Mouse (Mus musculus): Measurements from ENCODE around the gene 4930432M17Rik. TPM values are rescaled to one million over a fixed set of nuclear protein-coding genes. Genes with fewer than 3 reads are reported as not detected.

The 4930432M17Rik gene
- polyA plus RNA-seq, 1 experiment from 2014 or later = not detected

DNA sequence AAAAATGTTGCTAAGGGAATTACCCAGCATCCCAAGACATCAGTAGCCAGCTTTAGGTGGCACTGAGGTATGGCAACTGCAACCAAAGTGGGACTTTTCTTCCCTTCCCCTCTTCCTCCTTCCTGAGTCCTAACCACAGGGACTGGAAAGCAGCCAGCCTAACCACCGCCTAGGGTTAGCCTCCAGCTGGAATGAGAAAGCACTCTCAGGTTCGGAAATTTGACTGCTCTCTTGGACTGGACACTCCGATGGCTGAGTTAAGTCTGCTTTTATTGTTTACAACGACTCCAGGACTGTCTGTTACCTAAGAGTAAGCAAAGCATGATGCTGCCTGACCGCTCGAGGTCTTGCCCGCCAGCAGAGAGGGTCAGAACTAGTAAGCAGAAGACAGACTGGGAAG lies 26.6 kb downstream of the 4930432M17Rik start:
- WGBS = 73% methylated on average over 7 of the region's 7 CpGs
- Histone ChIP-seq H3K36me3 (no peaks in the 10 kb centered on the region), H3K9ac (no peak overlapping the region), H3K4me1 (peaks cover 9% of the 10 kb centered on the region), H3K27me3 (no peaks in the 10 kb centered on the region), H3K9me3 (no peaks in the 10 kb centered on the region), H3K4me3 (no peak overlapping the region), H3K27ac (no peak overlapping the region), H3K4me2 (no peak overlapping the region)
- no peak for ATAC-seq (ENCODE audit: insufficient number of reproducible peaks, low FRiP score, low TSS enrichment, low read depth)

DNA sequence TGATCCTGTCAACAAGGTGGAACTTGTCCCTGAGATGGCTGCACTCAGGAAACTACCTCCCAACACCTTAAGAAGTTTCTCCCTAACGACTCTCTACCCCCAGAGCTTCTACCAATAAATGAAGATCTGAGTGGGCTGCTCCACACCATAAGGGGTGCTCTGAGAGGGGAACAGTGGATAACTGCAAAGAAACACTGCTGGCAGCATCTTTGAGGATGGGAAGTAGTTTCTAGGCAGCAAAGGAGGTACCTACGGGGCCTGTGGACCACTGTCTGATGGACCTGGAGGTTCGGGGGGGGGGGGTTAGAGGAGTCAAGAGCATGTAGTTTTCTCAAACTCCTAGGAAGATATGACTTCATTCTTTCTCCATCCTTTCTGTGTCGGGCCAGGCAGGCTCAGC lies 28.8 kb downstream of the 4930432M17Rik start:
- 73% methylated on average over 4 of the region's 4 CpGs for WGBS
- no peak overlapping the region for H3K4me3 ChIP-seq
- no peaks in the 10 kb centered on the region for H3K9me3 ChIP-seq
- no peak overlapping the region for H3K4me2 ChIP-seq
- no peaks in the 10 kb centered on the region for H3K36me3 ChIP-seq
- no peak for ATAC-seq (ENCODE audit: insufficient number of reproducible peaks, low FRiP score, low TSS enrichment, low read depth)
- H3K27me3 ChIP-seq = no peaks in the 10 kb centered on the region
- H3K4me1 ChIP-seq = peaks cover 9% of the 10 kb centered on the region
- H3K27ac ChIP-seq = no peak overlapping the region
- no peak overlapping the region for H3K9ac ChIP-seq

DNA sequence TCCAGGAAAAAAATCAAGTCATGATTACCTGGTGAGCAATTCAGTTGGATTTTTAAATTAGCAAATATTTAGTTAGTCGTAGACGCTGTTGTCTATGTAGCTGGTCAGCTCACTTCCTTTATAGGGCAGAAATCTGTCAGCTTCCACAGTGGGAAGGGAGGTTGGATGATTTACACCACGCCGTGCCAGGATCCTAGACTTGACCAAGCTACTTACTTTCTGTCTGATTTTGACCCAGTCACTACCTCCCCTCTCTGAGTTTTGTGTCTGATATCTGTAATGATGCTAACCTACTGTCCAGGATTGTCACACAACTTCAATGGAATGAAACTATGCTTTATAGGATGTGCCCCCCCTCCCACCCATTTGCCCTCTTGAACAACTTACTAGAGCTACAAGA lies 29.3 kb downstream of the 4930432M17Rik start:
- no peak overlapping the region for H3K4me2 ChIP-seq
- no peaks in the 10 kb centered on the region for H3K36me3 ChIP-seq
- WGBS = 93% methylated on average over 4 of the region's 4 CpGs
- H3K27me3 ChIP-seq = no peaks in the 10 kb centered on the region
- H3K9me3 ChIP-seq = no peaks in the 10 kb centered on the region
- no peak overlapping the region for H3K4me3 ChIP-seq
- no peak for ATAC-seq (ENCODE audit: insufficient number of reproducible peaks, low FRiP score, low TSS enrichment, low read depth)
- peaks cover 9% of the 10 kb centered on the region for H3K4me1 ChIP-seq
- 0 out of 2 replicates have a peak overlapping the region, but pooled peaks have one; percentile 8 for H3K27ac ChIP-seq
- H3K9ac ChIP-seq = no peak overlapping the region

DNA sequence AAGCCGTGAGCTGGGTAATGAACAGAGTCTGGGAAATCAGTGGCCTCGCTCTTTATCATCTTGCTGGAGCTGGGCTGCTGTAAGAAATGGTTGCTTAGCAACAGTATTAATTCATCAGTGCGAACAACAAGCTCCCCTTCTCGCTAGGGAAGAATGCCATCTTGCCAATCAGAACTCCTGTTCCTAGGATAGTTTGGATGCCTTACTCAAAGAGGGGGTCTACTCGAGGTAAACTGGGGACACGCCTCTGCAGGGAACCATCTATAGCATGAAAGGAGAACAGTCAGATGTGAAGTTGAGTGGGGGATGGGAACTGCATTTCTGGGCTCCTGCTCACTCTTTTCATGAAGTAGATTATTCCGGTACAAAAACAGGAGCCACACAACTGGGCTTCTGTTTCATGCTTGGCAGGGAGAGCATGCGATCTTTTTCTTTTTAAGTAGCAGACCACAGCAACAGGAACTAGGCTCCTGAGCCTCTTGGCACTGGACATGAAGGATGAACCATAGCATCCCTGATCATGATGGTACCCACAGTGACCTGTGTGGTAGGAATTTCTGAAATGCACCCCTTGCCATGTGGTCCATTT lies 29.9 kb downstream of the 4930432M17Rik start:
- no peaks in the 10 kb centered on the region for H3K27me3 ChIP-seq
- peak overlapping the region; percentile 8; the same call in 1 of the 2 replicates for H3K27ac ChIP-seq
- H3K9me3 ChIP-seq = no peaks in the 10 kb centered on the region
- no peak overlapping the region for H3K9ac ChIP-seq
- H3K4me2 ChIP-seq = no peak overlapping the region
- no peak for ATAC-seq (ENCODE audit: insufficient number of reproducible peaks, low FRiP score, low TSS enrichment, low read depth)
- WGBS = 26% methylated on average over 8 of the region's 8 CpGs
- H3K4me3 ChIP-seq = no peak overlapping the region
- H3K4me1 ChIP-seq = peaks cover 9% of the 10 kb centered on the region
- H3K36me3 ChIP-seq = no peaks in the 10 kb centered on the region

DNA sequence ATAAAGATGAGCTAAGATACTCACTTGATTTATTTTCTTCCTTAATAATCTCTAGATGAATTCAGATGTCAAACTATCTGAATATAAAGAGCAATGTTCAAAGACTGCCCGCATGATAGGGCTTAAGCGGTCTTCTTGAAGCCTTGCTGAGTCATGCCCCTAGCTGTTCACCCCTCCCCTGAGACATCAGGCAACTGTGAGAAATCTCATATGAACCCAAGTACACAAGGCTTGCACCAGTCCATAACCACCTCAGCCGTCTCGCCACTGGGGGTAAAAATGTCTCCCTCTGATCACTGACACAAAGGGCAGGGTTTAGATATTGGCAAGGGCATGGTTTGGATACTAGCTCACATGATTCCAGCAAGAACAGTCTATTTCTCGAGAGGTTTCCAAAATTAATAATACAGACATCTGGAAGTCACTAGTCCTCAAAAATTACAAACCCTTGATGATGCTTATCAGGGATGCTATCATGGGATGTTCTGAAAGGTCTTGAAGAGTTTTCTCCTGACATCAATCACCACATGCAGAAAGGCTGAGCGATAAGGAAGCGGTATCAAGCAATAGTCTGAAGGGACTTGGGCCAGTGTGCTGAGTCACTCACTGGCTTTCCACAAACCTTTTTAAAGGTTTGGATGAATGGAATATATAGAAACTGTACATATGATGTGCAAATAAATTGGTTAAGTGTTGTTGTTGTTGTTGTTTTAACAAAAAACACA lies 32.8 kb downstream of the 4930432M17Rik start:
- no peaks in the 10 kb centered on the region for H3K36me3 ChIP-seq
- no peaks in the 10 kb centered on the region for H3K9me3 ChIP-seq
- H3K27me3 ChIP-seq = no peaks in the 10 kb centered on the region
- no peak overlapping the region for H3K9ac ChIP-seq
- 83% methylated on average over 7 of the region's 7 CpGs for WGBS
- H3K4me1 ChIP-seq = peaks cover 14% of the 10 kb centered on the region
- H3K27ac ChIP-seq = no peak overlapping the region
- H3K4me2 ChIP-seq = no peak overlapping the region
- no peak for ATAC-seq (ENCODE audit: insufficient number of reproducible peaks, low FRiP score, low TSS enrichment, low read depth)
- H3K4me3 ChIP-seq = no peak overlapping the region

DNA sequence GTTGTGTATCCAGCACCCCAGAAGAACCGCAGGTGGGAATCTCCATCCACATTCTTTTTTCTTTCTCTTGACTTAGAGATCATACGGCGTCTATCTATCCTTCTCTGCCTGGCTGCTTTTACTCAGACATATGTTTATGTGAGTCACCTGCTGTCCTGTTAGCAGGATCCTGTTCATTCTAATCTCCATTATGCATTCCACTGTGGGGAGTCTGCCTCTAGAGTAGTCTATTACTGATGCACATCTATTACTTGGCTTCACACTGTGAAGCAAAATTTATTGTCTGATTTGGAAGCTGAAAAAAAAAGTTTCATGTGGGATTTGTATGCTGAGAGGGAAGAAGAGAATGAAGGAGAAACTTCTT lies 33.3 kb downstream of the 4930432M17Rik start:
- ATAC-seq (ENCODE audit: insufficient number of reproducible peaks, low FRiP score, low TSS enrichment, low read depth) = no peak
- H3K27me3 ChIP-seq = no peaks in the 10 kb centered on the region
- H3K9ac ChIP-seq = no peak overlapping the region
- WGBS = 88% methylated on average over 3 of the region's 3 CpGs
- no peak overlapping the region for H3K27ac ChIP-seq
- peaks cover 14% of the 10 kb centered on the region for H3K4me1 ChIP-seq
- H3K4me2 ChIP-seq = no peak overlapping the region
- no peaks in the 10 kb centered on the region for H3K9me3 ChIP-seq
- no peaks in the 10 kb centered on the region for H3K36me3 ChIP-seq
- H3K4me3 ChIP-seq = no peak overlapping the region

DNA sequence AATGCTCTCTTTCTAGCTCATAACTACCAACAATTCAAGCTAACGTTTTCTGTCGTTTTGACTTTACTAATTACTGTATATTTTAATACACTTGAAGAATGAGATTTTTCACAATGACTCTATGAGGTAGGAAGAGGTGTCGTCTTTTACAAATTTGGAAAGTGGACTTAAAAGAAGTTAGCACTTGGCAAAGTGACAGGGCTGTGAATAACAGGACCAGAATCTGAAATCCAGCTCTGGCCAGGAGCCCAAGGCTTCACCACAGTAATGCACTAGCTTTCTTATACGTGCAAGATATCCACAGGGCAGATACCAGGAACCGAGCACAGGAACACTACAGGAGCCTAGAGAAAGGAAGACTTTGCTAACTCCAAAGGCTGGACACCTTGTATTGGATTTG lies 35.5 kb downstream of the 4930432M17Rik start:
- ATAC-seq (ENCODE audit: insufficient number of reproducible peaks, low FRiP score, low TSS enrichment, low read depth) = no peak
- WGBS = 43% methylated on average over 5 of the region's 5 CpGs
- no peak overlapping the region for H3K4me2 ChIP-seq
- H3K27me3 ChIP-seq = no peaks in the 10 kb centered on the region
- no peak overlapping the region for H3K4me3 ChIP-seq
- 0 out of 2 replicates have a peak, but pooled peaks cover 6% of the 10 kb centered on the region for H3K4me1 ChIP-seq
- no peaks in the 10 kb centered on the region for H3K36me3 ChIP-seq
- no peak overlapping the region for H3K27ac ChIP-seq
- H3K9ac ChIP-seq = no peak overlapping the region
- no peaks in the 10 kb centered on the region for H3K9me3 ChIP-seq

DNA sequence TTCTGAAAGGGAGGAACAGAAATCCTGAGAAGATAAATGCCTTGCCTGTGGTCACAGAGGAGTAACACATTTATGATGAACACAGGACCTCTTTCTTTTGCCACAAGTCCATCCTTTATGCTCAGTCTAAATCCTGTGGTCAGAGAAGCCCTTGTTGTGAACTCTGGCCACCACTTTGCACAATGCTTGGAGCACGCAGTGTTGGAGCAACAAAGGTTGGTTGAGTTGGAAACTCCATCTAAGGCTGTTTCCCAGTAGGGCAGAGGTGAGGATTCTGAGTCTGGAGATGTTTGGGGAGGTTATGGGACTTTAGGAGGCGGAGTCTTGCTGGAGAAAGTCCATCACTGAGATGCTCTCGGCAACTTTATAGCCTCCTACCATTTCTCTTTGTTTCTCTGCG lies 36.5 kb downstream of the 4930432M17Rik start:
- WGBS = 81% methylated on average over 4 of the region's 4 CpGs
- ATAC-seq (ENCODE audit: insufficient number of reproducible peaks, low FRiP score, low TSS enrichment, low read depth) = no peak

DNA sequence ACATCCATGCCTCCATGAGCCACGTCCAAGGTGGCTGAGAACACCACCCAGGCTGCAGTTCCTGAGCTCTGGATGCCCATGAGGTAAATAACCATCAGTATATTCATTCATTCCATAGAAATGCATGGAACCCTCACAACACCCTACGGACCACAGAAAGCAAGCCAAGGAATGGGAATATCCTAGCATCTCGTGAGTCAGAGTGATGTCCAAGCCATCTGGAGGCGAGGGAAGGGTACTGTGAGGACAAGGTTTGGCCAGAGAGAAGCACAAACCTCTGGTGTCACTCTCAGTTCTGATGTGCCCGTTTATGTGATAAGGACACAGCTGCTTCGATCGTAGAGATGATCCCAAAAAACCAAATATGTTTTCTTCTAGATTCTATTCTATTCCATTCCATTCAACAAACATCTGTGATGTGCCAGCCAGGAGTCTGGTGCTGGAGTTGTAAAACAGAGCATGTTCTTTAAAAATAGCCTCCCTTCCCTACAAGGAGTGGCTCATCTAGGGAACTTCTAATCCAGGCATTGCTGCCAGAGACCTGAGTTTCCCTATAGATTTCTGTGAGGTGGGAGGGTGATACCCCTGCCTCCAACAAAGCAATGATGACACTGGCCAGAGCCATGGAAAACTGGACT lies 40.5 kb downstream of the 4930432M17Rik start:
- Histone ChIP-seq H3K27me3 (no peaks in the 10 kb centered on the region), H3K27ac (no peak overlapping the region), H3K9me3 (no peaks in the 10 kb centered on the region), H3K9ac (no peak overlapping the region), H3K4me2 (no peak overlapping the region), H3K4me3 (no peak overlapping the region), H3K36me3 (no peaks in the 10 kb centered on the region), H3K4me1 (peaks cover 20% of the 10 kb centered on the region)
- 85% methylated on average over 7 of the region's 7 CpGs for WGBS
- ATAC-seq (ENCODE audit: insufficient number of reproducible peaks, low FRiP score, low TSS enrichment, low read depth) = no peak

More for the DNA sequence above, 36.5 kb downstream of the 4930432M17Rik start:
- no peak overlapping the region for H3K9ac ChIP-seq
- H3K4me2 ChIP-seq = no peak overlapping the region
- H3K4me3 ChIP-seq = no peak overlapping the region
- no peaks in the 10 kb centered on the region for H3K27me3 ChIP-seq
- H3K4me1 ChIP-seq = 0 out of 2 replicates have a peak, but pooled peaks cover 6% of the 10 kb centered on the region
- H3K27ac ChIP-seq = no peak overlapping the region
- no peaks in the 10 kb centered on the region for H3K36me3 ChIP-seq
- H3K9me3 ChIP-seq = no peaks in the 10 kb centered on the region

DNA sequence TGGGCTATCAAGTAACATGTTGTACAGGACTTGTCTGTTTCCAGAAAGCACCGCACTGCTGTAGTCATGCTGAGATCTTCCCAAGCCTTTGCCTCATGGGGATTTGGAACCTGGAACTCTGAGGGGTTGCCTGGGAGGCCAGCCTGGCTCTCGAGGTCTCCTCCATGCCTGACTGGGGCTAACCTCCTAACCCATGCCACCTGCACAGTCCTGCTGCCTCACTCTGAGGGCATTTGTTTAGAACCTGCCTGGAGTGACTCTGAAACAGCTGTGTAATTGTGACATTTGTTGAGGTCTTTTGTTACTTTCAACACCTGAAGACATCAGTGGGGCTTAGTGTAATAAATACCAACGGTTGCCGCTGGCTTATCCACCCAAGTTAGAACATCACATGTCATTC lies 41.7 kb downstream of the 4930432M17Rik start:
- Histone ChIP-seq H3K4me1 (peaks cover 17% of the 10 kb centered on the region), H3K27ac (no peak overlapping the region), H3K4me2 (no peak overlapping the region), H3K9me3 (no peaks in the 10 kb centered on the region), H3K9ac (no peak overlapping the region), H3K4me3 (no peak overlapping the region), H3K27me3 (no peaks in the 10 kb centered on the region), H3K36me3 (no peaks in the 10 kb centered on the region)
- 36% methylated on average over 4 of the region's 4 CpGs for WGBS
- no peak for ATAC-seq (ENCODE audit: insufficient number of reproducible peaks, low FRiP score, low TSS enrichment, low read depth)

DNA sequence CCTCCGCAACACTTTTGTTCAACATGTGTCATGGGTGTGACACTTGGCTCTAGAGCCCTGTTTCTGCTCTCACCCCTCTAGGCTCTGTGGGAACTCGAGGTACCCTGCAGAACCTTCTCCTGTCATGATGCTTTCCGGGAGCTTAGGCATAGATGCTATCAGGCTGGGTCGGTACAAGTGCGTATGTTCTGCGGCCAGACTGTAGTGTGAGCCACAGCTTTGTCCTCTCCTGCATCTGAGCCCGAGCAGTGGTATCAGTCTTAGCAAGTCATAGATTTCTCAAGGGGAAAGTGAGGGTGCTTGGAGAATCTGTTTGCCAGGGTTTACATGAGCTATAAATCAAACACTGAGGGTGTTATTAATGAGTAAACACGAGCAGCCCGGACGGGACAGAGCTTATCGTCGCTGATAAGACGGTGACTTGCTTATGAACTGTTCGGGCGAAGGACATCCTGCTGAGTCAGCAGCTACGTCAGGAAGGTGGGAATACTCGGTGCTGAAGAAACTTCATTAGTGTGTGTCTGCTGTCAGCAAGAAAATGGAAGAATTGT lies 42.7 kb downstream of the 4930432M17Rik start:
- Histone ChIP-seq H3K9ac (no peak overlapping the region), H3K4me2 (no peak overlapping the region), H3K27ac (no peak overlapping the region), H3K9me3 (no peaks in the 10 kb centered on the region), H3K4me3 (no peak overlapping the region), H3K27me3 (no peaks in the 10 kb centered on the region), H3K36me3 (no peaks in the 10 kb centered on the region), H3K4me1 (peaks cover 17% of the 10 kb centered on the region)
- 54% methylated on average over 17 of the region's 17 CpGs for WGBS
- no peak for ATAC-seq (ENCODE audit: insufficient number of reproducible peaks, low FRiP score, low TSS enrichment, low read depth)

DNA sequence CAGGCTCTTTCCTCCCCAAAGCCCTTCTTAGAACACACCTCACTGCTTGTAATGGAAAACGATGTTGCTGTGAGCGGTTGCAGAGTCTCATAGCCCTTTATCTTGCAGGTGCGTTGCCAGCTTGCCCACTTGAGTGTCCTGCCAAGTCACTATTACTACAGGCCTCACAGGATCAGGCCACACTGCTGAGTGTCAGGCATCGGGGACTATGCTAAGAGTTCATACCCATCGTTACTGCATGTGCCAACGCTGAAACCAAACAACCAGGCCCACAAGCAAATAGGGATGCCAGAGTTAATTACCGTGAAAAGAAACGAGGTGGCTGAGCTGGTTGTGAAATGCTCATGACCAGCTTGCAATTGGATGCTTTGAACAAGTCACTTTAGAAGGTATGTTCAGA lies 43.3 kb downstream of the 4930432M17Rik start:
- whole genome bisulfite sequencing = 66% methylated on average over 8 of the region's 8 CpGs
- Histone ChIP-seq H3K9ac (no peak overlapping the region), H3K36me3 (no peaks in the 10 kb centered on the region), H3K27ac (no peak overlapping the region), H3K4me3 (no peak overlapping the region), H3K4me2 (no peak overlapping the region), H3K4me1 (peaks cover 20% of the 10 kb centered on the region), H3K9me3 (no peaks in the 10 kb centered on the region), H3K27me3 (no peaks in the 10 kb centered on the region)
- no peak for ATAC-seq (ENCODE audit: insufficient number of reproducible peaks, low FRiP score, low TSS enrichment, low read depth)

Data from limb, embryonic 15.5 days (tissue).